Mouse (Mus musculus) gastrocnemius, postnatal 36 days (tissue): Measurements from ENCODE around the gene Rdx. TPM values are rescaled to one million over a fixed set of nuclear protein-coding genes. Genes with fewer than 3 reads are reported as not detected.
"Not testable (repeated sequence)": the region's sequence is repeated elsewhere in the genome, so short reads cannot be mapped to it uniquely, and the experiment has no call there.

Experiments
- DNase-seq, 2 experiments: peaks; one replicate each; pipeline ENCODE4 v3.0.0; 2022
- intact Hi-C: fragments of 180-260 bp; cut with DNase I; formaldehyde crosslinking; loops from one replicate; pipeline ENCODE4 v1.15.1; 2025
- total RNA-seq, 2 experiments: library from RNA; stranded (reverse); gene quantifications; 2 replicates each; pipeline ENCODE4 v1.2.3; 2021

The Rdx gene
- total RNA-seq, 2 experiments from 2014 or later = 102 to 114 TPM

DNA sequence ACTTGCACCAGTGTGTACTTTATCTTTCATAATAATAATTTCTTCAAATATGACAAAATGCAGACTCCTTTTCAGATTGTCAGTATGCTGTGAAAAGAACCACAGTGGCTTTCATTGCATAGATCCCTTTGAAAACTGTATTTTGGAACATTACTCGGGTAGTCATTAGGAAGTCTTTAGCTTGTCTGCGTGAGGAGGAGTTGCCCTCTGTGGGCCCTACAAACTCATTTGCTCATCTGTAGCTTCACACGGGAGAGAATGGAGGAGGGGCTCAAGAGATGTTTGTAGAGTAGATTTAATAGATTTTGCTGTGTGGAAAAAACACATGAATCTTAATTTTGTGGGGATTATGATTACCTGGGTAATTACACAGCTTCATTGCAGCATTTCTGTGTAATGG lies 2.6 kb downstream of the Rdx start:
- no peak for DNase-seq
- intact Hi-C loops = loop anchor here (5.0 kb wide), 4 partner anchors 48 to 118 kb away; partner anchors contain the start of gene Zc3h12c

DNA sequence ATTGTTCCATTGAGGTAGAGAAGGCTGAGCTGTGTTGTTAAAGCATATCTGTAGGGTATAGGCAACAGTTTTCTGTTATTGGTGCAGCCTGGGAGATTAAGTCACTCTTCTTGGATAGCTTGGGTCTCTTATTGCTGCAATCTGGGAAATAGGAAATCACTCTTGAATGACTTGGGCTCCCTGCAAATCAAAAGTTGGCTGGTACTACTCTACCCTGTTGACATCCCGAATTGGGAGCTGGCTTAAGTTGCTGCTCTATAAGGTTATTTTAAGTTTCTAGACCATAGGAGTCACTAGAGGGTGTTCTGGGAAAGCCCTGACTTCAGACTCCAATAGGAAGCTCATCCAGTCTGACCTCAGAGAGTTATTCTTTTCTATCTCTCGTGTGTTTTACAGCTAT lies 3.4 kb downstream of the Rdx start:
- intact Hi-C loops = loop anchor here (5.0 kb wide), 1 partner anchor 47 kb away; no protein-coding TSS in a partner anchor
- DNase-seq = no peak

DNA sequence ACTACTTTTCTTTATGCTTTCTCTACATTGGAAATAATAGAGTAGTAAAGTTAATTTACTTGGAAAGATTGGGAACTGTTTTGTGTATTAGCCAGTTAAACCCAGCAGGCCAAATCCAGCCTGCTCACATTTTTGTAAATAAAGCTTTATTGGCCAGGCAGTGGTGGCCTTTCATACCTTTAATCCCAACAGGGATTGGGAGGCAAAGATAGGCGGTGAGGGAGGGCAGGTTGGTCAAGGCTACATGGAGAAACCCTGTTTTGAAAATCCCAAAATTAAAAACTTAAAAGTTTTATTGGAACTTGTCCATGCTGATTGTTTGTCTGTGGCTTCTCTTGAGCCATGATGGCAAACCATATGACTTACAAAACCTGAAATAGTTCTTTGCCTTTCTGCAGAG lies 5.2 kb downstream of the Rdx start:
- intact Hi-C loops = loop anchor here (5.0 kb wide), 1 partner anchor 45 kb away; no protein-coding TSS in a partner anchor
- no peak for DNase-seq

GRCm38 (mm10) chr9:52055313-52055712 lies 8.3 kb downstream of the Rdx start:
- intact Hi-C loops = no loop called here
- no peak for DNase-seq

DNA sequence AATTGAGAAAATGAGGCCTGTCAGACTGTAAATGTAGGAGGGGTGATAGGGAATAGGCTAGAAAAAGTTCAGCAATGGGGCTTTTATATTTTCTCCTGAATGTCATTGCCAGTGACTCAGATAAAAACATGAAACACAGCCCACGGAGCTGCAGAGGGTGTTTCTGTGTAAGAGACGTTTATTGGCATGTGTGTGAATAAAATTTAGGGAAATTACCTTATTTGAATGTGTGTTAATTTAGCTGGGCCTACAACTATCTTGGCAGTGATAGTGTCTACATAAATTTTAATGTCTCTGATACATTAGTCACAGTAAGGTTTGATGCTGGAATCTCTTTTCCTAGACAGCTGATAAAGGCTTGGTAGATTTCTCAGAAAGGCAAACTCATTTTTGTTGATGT lies 12.8 kb downstream of the Rdx start:
- DNase-seq = no peak
- intact Hi-C loops = no loop called here

GRCm38 (mm10) chr9:52070052-52070451 lies 23.1 kb downstream of the Rdx start:
- DNase-seq = no peak
- intact Hi-C loops = no loop called here

DNA sequence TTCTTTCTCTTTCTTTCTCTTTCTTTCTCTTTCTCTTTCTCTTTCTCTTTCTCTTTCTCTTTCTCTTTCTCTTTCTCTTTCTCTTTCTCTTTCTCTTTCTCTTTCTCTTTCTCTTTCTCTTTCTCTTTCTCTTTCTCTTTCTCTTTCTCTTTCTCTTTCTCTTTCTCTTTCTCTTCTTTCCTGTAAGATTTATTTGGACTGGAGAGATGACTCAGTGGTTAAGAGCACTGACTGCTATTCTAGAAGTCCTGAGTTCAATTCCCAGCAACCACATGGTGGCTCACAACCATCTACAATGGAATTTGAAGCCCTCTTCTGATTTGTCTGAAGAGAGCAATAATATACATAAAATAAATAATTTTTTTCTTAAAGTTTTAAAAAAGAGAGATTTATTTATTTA lies 24.4 kb downstream of the Rdx start:
- intact Hi-C loops = not testable (repeated sequence)

DNA sequence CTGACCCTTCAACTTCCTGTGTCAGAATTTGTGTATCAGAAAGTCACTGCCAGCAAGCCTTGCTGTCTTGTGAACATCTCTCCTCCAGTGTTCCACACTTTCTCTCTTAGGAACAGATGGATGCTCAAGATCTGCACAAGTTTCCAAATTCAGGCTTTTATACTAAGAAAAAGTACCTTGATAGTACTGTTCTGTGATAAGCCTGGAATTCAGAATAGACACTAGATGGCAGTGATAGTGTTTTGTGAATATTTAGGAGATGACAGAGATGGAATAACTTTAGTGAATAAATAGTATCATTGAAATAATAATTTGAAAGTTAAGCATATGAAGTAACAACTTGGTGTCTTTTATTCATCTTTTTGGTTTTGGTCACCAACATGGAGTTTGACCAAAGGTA lies 25.2 kb downstream of the Rdx start:
- no peak for DNase-seq
- intact Hi-C loops = no loop called here

More for the DNA sequence above, 24.4 kb downstream of the Rdx start:
- DNase-seq = not testable (repeated sequence)

GRCm38 (mm10) chr9:52076089-52076488 lies 29.1 kb downstream of the Rdx start:
- intact Hi-C loops = no loop called here
- DNase-seq = no peak

- intact Hi-C loops = no loop called here
- no peak for DNase-seq
Observed at GRCm38 (mm10) chr9:52077692-52078091, 30.7 kb downstream of the Rdx start.

- intact Hi-C loops = no loop called here
- DNase-seq = no peak
Observed at GRCm38 (mm10) chr9:52081979-52082378, 35.0 kb downstream of the Rdx start.

DNA sequence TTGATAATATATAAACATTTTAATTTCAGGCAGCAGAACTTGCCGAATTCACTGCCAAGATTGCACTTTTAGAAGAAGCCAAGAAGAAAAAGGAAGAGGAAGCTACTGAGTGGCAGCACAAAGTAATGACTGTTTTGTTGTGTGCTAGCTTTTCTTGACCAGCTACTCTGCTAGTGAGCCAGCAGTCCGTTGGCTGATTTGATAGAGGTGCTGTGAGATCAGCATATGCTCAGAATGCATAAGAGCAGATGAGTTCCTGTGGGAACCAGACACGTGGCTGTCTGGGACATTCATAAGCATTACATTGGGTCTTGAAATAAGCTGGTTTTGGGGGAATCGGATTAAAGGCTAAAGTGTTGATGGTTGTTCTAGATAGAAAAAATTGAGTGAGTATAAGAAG lies 35.4 kb downstream of the Rdx start:
- intact Hi-C loops = no loop called here
- no peak for DNase-seq

DNA sequence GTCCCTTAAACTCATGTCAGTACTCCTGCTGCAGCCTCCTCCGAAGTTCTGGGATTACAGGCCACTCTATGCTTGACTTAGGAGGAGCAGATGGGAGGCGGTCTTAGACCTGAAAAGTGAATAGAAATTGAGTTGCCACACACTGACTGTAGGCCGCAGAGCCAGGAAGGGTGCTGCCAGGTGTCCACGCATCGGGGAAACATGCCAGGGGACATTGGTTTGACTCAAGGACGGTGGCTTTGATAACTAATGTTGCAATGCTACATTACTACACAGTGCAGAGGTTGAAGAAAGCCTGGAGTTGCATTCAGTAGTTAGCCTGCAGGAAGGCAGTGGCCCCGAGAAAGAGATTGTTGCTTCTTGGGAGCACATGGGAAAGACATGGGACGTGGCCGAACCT lies 44.8 kb downstream of the Rdx start:
- no peak for DNase-seq
- intact Hi-C loops = loop anchor here (10.0 kb wide), 1 partner anchor 757 kb away; no protein-coding TSS in a partner anchor

DNA sequence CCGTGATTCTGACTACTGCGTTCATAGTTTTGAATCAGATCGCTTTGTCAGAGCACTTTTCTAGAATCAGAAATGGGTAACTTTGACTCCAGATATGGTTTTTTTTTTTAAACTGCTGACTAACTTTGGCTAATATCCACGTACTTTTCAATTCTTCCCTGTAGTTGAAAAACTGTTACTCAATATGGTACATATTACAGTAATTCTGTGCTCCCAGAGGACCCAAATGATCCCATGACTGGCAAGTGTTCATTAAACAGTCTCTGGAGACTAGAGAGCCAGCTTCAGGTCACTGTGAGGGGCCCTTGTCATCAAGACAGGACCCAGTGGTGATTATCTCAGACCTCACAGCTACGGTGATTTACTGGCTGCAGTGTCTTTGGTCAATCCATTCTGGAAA lies 45.3 kb downstream of the Rdx start:
- intact Hi-C loops = loop anchor here (10.0 kb wide), 1 partner anchor 758 kb away; no protein-coding TSS in a partner anchor
- no peak for DNase-seq

DNA sequence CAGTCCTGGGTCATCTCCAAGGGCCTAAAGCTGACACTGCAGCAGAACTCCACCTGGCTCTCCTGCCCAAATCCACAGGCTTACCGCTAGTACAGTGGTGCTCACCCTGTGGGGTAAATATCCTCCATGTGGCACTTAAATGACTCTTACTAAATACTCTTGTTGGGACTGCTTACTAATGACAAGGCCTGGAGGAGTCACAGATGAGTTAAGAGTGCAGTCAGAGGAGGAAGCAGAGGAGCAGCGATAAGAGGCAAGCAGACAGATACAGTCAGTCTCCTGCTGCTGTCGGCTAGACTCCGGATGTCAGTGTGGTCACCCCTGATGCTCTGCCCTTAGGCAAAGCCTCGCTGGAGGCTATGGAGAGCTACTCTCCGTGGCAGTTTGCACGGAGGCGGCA lies 46.1 kb downstream of the Rdx start:
- no peak for DNase-seq

GRCm38 (mm10) chr9:52094016-52094415 lies 47.0 kb downstream of the Rdx start:
- intact Hi-C loops = loop anchor here (10.0 kb wide), 1 partner anchor 759 kb away; no protein-coding TSS in a partner anchor
- DNase-seq = no peak

More for the DNA sequence above, 46.1 kb downstream of the Rdx start:
- intact Hi-C loops = loop anchor here (10.0 kb wide), 1 partner anchor 758 kb away; no protein-coding TSS in a partner anchor

- intact Hi-C loops = loop anchor here (10.0 kb wide), 1 partner anchor 760 kb away; no protein-coding TSS in a partner anchor
- no peak for DNase-seq
Observed at GRCm38 (mm10) chr9:52094471-52094980, 47.6 kb downstream of the Rdx start.

- DNase-seq = no peak
- intact Hi-C loops = loop anchor here (5.0 to 10.0 kb wide), 3 partner anchors 43 to 761 kb away; no protein-coding TSS in a partner anchor
Observed at GRCm38 (mm10) chr9:52095666-52096065, 48.7 kb downstream of the Rdx start.

- DNase-seq = no peak
- intact Hi-C loops = loop anchor here (5.0 to 10.0 kb wide), 3 partner anchors 45 to 763 kb away; no protein-coding TSS in a partner anchor
Observed at GRCm38 (mm10) chr9:52097386-52097785, 50.4 kb downstream of the Rdx start.

DNA sequence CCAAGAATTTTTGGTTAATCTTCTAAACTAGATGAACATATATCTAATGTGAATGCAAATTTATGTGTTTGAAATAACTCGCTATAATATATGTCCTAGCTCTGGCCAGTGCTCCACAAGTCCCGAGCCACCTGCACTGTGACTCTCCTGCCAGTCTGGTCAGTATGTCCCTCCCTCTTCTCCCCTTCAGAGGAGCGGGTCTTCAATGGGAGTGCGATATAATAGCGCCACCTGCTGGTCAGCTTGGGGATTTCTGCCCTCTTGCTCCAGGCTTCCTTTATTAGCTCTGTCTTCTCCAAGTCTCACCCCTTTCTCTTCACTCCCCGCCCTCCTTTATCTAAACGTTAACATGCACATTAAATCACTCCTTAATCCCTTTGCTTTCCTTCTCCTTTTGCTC lies 51.6 kb downstream of the Rdx start:
- DNase-seq = peak; percentile 72 to 75
- intact Hi-C loops = loop anchor here (1.0 to 10.0 kb wide), 4 partner anchors 46 to 764 kb away; no protein-coding TSS in a partner anchor

DNA sequence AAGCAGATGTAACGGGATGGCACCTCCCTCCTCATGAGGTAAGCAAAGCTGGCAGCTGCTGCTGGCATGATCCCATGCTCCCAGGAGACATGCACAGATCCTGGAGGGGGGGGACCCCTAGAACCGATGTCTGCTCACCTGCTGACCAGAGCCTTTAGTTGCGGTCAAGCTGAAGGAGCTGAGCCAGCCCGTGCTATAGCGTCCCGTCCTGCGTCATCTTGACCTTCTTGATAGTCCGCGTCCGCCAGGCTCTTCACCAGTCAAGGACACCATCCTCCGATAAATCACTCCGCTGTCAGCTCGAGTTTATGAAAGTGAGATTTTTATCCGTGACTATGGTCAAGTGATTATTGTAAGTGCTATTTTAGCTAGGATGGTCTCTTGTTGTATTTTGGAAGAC lies 53.5 kb downstream of the Rdx start:
- no peak for DNase-seq
- intact Hi-C loops = loop anchor here (10.0 kb wide), 1 partner anchor 184 kb away; no protein-coding TSS in a partner anchor
